Mouse (Mus musculus) T-helper 1 cell (primary cell): ENCODE data around the gene Krtap4-16.
"Not testable (repeated sequence)": the region's sequence is repeated elsewhere in the genome, so short reads cannot be mapped to it uniquely, and the experiment has no call there.

Source experiments
- in situ Hi-C: fragments of 300-600 bp; cut with MboI, MseI; formaldehyde crosslinking; loops from one replicate; pipeline ENCODE4 v1.15.1; 2025; ENCODE audit warnings: high pct_unique_total_duplicates

The Krtap4-16 gene

DNA sequence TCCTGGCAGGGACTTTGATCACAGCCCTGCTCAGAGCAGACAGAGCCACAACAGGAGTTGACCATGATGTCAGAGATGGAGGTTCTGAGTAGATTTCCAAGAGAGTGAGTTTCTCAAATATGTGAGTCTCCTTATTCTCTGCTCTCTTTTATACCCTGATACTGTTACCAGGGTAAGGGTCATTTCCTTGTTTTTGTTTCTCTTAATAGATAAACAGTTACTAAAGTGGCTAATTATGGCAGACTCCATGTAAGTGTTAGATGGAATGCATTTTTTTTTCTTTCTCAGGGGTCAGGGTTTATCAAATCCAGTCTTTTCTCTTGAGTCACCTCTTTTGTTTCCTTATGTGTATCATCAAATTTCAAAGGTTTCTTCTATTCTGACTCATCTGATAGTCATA, at the start of gene Krtap4-16:
Gene Krtap4-16 (minus strand): TSS at position 101 of the 400 bp plus-strand sequence.
- in situ Hi-C loops: no loop called here

DNA sequence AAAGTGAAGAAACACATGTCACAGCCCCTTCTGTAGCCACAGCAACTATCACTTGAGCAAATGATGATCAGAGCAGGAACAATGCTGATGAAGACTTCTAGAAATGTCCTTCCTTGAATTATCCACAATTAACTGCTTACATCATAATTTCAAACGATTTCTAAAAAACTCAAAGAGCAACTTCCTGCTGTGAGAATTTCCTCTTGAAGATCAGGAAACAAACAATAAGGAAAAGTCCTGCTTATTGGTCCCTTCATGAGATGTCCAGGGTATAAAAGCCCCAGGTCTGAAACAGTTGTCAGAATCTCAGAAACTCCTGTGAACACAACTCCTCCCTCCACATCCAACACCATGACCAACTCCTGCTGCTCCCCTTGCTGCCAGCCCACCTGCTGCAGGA, 27.5 kb upstream of the Krtap4-16 start, which contains the start of gene Gm11567:
Gene Gm11567 (plus strand): TSS at position 301 of the 400 bp plus-strand sequence.
- in situ Hi-C loops: not testable (repeated sequence)

DNA sequence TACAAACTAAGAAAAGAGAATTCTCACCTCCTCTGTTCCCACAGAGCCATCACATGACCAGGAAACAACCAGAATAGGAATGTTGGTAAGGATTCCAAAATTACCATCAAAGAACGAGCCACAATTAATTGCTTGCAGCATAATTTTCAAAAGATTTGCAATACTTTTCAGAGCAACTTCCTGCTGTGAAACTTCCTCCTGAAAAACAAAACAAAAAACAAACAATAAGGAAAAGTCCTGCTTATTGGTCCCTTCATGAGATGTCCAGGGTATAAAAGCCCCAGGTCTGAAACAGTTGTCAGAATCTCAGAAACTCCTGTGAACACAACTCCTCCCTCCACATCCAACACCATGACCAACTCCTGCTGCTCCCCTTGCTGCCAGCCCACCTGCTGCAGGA, 21.7 kb upstream of the Krtap4-16 start, which contains the start of gene Krtap9-1:
Gene Krtap9-1 (plus strand): TSS at position 301 of the 400 bp plus-strand sequence.
- in situ Hi-C loops: not testable (repeated sequence)

DNA sequence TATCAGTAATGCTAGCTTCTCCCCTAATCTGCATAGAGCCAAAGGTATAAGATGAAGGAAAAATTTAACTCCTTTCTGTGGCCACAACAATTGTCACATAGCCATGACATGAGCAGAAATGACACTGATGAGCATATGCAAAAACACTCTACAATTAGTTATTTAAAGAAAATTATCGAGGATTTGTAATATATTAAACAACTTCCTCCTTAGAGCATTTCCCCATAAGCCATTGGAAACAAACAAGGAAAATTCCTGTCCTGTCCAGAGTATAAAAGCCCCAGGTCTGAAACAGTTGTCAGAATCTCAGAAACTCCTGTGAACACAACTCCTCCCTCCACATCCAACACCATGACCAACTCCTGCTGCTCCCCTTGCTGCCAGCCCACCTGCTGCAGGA, 12.8 kb upstream of the Krtap4-16 start, which contains the start of gene Gm11559:
Gene Gm11559 (plus strand): TSS at position 301 of the 400 bp plus-strand sequence.
- in situ Hi-C loops: not testable (repeated sequence)

DNA sequence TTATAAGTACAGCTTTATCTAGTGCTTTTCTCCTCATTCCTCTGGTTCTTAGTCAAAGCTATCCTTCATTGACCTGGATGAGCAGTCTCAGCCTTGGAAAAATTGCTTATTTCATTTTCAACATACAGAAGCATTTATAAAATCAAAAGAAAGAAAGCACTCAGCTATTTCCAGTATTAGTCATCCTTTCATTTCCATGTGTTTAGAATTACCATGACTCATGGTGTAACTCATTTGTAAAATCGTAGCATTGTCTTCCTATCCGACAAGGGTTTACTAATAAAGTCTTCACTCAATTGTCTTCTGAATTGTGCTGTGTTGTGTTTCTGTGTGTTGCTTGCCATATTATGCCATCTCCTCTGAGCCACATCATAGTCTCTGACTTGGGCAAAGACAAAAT, 7.4 kb upstream of the Krtap4-16 start:
- in situ Hi-C loops: no loop called here

DNA sequence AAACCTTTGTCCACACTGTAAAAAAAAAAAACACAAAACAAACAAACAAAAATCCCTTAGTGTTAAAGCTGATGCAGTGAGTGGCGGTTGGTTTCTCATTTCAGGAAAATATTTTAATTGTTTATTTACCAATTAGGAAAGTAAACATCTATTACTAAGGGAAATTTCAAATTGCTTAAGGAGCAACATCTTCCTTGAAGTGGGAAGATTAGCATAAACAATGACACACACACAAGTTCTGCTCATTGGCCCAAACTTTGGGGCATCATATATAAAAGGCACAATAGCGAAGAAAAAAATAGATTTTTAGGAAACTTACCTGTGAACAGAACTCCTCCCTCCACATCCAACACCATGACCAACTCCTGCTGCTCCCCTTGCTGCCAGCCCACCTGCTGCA, 6.2 kb upstream of the Krtap4-16 start, which contains the start of gene Gm11568:
Gene Gm11568 (plus strand): TSS at position 301 of the 400 bp plus-strand sequence.
- in situ Hi-C loops: no loop called here

DNA sequence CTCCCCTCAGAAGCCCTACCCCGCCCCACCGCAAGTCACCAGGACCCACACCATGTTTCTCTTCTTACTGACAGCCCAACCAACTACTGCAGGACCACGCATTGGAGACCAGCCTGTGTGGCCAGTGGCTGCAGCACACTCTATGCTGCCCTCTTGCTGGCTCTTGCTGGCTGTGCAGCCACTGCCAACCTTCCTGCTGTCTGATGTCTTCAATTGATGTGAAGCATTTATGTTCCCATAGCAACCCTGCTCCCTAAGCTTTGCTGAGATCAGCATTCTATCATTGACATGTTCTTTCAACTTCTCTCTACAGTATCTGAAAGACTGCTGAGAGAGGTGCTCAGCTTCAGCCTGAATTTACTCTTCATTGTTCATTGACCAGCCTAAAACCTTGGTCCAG, 2.7 kb upstream of the Krtap4-16 start:
- in situ Hi-C loops: no loop called here

DNA sequence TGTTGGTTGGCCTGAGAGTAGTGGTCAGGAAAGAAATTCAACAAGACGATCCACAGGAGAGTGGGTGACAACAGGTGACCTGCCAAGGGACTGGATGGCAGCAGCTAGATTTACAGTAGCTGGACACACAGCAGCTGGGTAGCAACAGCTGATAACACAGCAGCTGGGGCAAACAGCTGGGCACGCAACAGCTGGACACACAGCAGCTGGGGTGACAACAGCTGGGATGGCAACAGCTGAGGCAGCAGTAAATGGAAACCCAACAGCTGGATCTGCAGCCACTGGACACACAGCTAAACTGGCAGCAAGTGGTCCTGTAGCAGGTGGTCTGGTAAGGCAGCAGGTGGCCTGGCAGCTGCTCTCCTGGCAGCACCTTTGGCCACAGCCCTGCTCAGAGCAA, 4.7 kb downstream of the Krtap4-16 start:
- in situ Hi-C loops: no loop called here

DNA sequence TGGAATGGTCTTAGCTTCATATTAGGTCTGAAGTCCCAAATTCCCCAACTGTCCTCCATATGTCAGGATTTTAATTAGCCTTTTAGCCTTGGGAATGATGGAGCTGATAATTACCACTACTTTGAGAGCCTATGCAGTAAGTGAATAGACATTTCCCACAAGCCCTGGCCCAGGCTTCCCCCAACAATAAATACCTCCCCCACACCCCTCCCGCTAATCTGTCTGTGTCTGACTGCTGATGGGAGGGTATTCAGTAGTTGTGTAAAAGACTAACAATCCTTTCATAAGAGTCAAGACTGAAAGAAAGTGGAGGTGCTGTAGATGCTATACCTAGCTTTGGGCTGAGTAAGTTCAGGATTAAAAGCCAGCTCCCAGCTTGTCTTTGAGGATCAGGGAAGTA, 9.2 kb downstream of the Krtap4-16 start:
- in situ Hi-C loops: no loop called here

DNA sequence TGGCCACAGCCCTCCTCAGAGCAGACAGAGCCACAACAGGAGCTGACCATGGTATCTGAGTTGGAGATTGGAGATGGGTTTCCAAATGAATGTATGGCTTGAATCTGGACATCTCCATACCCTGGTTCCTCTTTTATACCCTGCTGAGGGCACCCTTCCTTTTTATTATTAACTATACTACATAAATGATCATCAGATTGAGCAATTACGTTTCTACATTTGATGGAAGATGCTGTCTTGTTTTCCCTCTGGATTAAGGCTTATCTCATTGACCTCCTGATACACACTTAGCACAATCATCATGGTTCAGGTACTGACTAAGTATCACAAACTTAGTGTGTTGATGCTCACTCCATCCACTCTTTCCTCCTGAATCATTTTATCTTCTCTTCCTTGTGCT, 13.4 kb downstream of the Krtap4-16 start, which contains the start of gene 2300003K06Rik:
Gene 2300003K06Rik (minus strand): TSS at position 101 of the 400 bp plus-strand sequence.
- in situ Hi-C loops: no loop called here

DNA sequence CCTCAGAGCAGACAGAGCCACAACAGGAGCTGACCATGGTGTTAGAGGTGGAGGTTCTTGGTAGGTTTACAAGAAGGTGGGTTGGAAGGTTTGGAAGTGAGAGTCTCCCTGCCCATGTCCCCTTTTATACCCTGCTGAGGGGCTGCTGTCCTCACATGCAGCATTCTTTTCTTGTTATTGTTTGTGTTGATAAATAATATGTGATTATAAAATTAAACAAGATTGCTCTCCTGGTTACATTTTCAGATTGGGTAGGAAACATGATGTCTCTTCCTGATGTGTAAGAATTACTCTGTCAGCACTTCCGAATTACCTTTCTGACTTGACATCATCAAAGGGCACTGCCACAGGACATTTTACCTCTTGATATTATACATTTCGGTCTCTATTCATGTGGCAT, 35.8 kb downstream of the Krtap4-16 start, which contains the start of gene Gm11564:
Gene Gm11564 (minus strand): TSS at position 101 of the 400 bp plus-strand sequence.
- in situ Hi-C loops: not testable (repeated sequence)

DNA sequence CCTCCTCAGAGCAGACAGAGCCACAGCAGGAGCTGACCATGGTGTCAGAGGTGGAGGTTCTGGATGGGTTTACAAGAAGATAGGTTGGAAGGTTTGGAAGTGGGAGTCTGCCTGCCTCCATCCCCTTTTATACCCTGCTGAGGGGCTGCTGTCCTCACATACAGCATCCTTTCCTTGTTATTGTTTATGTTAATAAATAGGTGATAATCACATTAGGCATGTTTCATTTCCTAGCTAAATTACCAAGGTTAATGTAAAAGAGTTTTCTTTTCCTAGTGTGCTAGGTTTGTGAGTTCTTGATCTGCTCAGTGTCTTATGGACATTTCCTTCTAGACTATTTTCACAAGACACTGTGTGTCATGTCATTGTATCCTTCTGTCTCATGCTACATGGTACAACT, 41.6 kb downstream of the Krtap4-16 start, which contains the start of gene Krtap4-13:
Gene Krtap4-13 (minus strand): TSS at position 101 of the 400 bp plus-strand sequence.
- in situ Hi-C loops: not testable (repeated sequence)

DNA sequence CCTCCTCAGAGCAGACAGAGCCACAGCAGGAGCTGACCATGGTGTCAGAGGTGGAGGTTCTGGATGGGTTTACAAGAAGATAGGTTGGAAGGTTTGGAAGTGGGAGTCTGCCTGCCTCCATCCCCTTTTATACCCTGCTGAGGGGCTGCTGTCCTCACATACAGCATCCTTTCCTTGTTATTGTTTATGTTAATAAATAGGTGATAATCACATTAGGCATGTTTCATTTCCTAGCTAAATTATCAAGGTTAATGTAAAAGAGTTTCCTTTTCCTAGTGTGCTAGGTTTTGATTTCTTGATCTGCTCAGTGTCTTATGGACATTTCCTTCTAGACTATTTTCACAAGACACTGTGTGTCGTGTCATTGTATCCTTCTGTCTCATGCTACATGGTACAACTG, 47.1 kb downstream of the Krtap4-16 start, which contains the start of gene Gm11554:
Gene Gm11554 (minus strand): TSS at position 101 of the 400 bp plus-strand sequence.
- in situ Hi-C loops: not testable (repeated sequence)
